Mouse (Mus musculus): ENCODE measurements around the gene Acbd5. TPM values are rescaled to one million over a fixed set of nuclear protein-coding genes. Genes with fewer than 3 reads are reported as not detected.

Acbd5 gene
- polyA plus RNA-seq, 1 experiment from 2014 or later = 32.5 TPM

DNA sequence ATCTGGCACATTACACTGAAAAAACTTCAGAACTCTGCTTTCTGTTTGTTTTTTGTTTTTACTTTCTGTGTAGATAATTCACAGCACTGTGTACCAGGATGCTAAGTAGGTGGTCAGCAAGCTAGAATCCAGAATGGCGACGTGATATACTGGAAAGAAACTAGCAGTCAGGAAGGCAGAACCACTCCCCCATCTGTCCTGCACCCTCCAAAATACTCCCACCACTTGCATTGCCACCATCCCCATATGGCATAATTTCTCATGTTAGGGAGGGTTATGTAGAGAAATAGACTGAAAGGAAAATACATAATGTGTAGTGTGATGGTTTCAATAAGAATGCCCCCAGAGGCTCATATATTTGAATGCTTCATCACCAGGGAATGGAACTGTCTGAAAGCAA is 16.1 kb upstream of the Acbd5 start:
- no peak overlapping the region for H3K27ac ChIP-seq (ENCODE audit: low read length)
- no peak overlapping the region for H3K4me2 ChIP-seq (ENCODE audit: low read depth, low read length)
- WGBS = 81% methylated on average over 2 of the region's 2 CpGs
- H3K9ac ChIP-seq (ENCODE audit: low read depth, low read length) = no peak overlapping the region
- H3K36me3 ChIP-seq (ENCODE audit: control insufficient read depth, insufficient read depth, low read length) = no peaks in the 10 kb centered on the region
- H3K4me1 ChIP-seq (ENCODE audit: control insufficient read depth, insufficient read depth, low read length) = no peaks in the 10 kb centered on the region
- H3K9me3 ChIP-seq (ENCODE audit: control insufficient read depth, low read length) = no peaks in the 10 kb centered on the region
- no peaks in the 10 kb centered on the region for H3K27me3 ChIP-seq (replicated peaks; ENCODE audit: control insufficient read depth, insufficient read depth, low read length)
- H3K4me3 ChIP-seq (ENCODE audit: low read length) = no peak overlapping the region
- ATAC-seq = no peak

- Histone ChIP-seq H3K27ac (ENCODE audit: low read length) (no peak overlapping the region), H3K4me2 (ENCODE audit: low read depth, low read length) (no peak overlapping the region), H3K9me3 (ENCODE audit: control insufficient read depth, low read length) (no peaks in the 10 kb centered on the region), H3K9ac (ENCODE audit: low read depth, low read length) (no peak overlapping the region), H3K36me3 (ENCODE audit: control insufficient read depth, insufficient read depth, low read length) (no peaks in the 10 kb centered on the region), H3K4me1 (ENCODE audit: control insufficient read depth, insufficient read depth, low read length) (no peaks in the 10 kb centered on the region), H3K4me3 (ENCODE audit: low read length) (no peak overlapping the region), H3K27me3 (replicated peaks; ENCODE audit: control insufficient read depth, insufficient read depth, low read length) (no peaks in the 10 kb centered on the region)
- ATAC-seq = no peak
- 70% methylated on average over 6 of the region's 6 CpGs for WGBS
Observed at GRCm38 (mm10) chr2:23052523-23052922, 15.4 kb upstream of the Acbd5 start.

DNA sequence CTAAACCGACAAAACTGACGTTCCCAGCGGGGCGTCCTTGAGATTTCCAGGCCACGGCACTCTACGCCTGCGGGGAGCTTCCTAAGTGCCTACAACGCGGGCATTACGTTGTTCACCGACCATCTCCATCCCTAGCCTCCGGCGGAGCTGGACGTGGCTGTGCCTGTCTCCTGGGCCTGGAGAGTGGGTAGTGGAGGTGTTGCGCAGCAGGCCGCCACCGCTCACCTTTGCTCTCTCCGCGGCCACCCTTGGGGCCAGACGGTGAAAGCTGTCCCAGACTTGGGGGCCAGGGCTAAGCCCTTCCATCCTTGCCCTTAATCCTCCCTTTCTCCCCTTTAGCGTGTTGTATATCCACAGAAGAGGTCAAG is 387 bp downstream of the Acbd5 start:
- Histone ChIP-seq H3K4me3 (ENCODE audit: low read length) (peak overlapping the region; percentile 61), H3K9ac (ENCODE audit: low read depth, low read length) (peak overlapping the region; percentile 86), H3K9me3 (ENCODE audit: control insufficient read depth, low read length) (no peaks in the 10 kb centered on the region), H3K36me3 (ENCODE audit: control insufficient read depth, insufficient read depth, low read length) (no peaks in the 10 kb centered on the region), H3K27me3 (replicated peaks; ENCODE audit: control insufficient read depth, insufficient read depth, low read length) (no peaks in the 10 kb centered on the region), H3K27ac (ENCODE audit: low read length) (peak overlapping the region; percentile 94), H3K4me2 (ENCODE audit: low read depth, low read length) (peak overlapping the region; percentile 84), H3K4me1 (ENCODE audit: control insufficient read depth, insufficient read depth, low read length) (no peaks in the 10 kb centered on the region)
- under 1% methylated on average over 21 of the region's 21 CpGs for WGBS
- peak; percentile 76 for ATAC-seq

GRCm38 (mm10) chr2:23068894-23069744 is 1.2 kb downstream of the Acbd5 start:
- Histone ChIP-seq H3K4me1 (ENCODE audit: control insufficient read depth, insufficient read depth, low read length) (no peaks in the 10 kb centered on the region), H3K9me3 (ENCODE audit: control insufficient read depth, low read length) (no peaks in the 10 kb centered on the region), H3K27me3 (replicated peaks; ENCODE audit: control insufficient read depth, insufficient read depth, low read length) (no peaks in the 10 kb centered on the region), H3K4me2 (ENCODE audit: low read depth, low read length) (peak overlapping the region; percentile 84), H3K36me3 (ENCODE audit: control insufficient read depth, insufficient read depth, low read length) (no peaks in the 10 kb centered on the region), H3K27ac (ENCODE audit: low read length) (peak overlapping the region; percentile 94), H3K4me3 (ENCODE audit: low read length) (peak overlapping the region; percentile 61), H3K9ac (ENCODE audit: low read depth, low read length) (peak overlapping the region; percentile 86)
- ATAC-seq = peak; percentile 92
- under 1% methylated on average over 50 of the region's 50 CpGs for WGBS

- Histone ChIP-seq H3K27ac (ENCODE audit: low read length) (no peak overlapping the region), H3K9me3 (ENCODE audit: control insufficient read depth, low read length) (no peaks in the 10 kb centered on the region), H3K4me1 (ENCODE audit: control insufficient read depth, insufficient read depth, low read length) (no peaks in the 10 kb centered on the region), H3K4me2 (ENCODE audit: low read depth, low read length) (no peak overlapping the region), H3K36me3 (ENCODE audit: control insufficient read depth, insufficient read depth, low read length) (no peaks in the 10 kb centered on the region), H3K9ac (ENCODE audit: low read depth, low read length) (no peak overlapping the region), H3K27me3 (replicated peaks; ENCODE audit: control insufficient read depth, insufficient read depth, low read length) (no peaks in the 10 kb centered on the region), H3K4me3 (ENCODE audit: low read length) (no peak overlapping the region)
- ATAC-seq = no peak
- 89% methylated on average over 2 of the region's 2 CpGs for WGBS
Observed at GRCm38 (mm10) chr2:23070491-23070890, 2.5 kb downstream of the Acbd5 start.

GRCm38 (mm10) chr2:23071406-23071805 is 3.4 kb downstream of the Acbd5 start:
- Histone ChIP-seq H3K9ac (ENCODE audit: low read depth, low read length) (no peak overlapping the region), H3K36me3 (ENCODE audit: control insufficient read depth, insufficient read depth, low read length) (no peaks in the 10 kb centered on the region), H3K4me1 (ENCODE audit: control insufficient read depth, insufficient read depth, low read length) (no peaks in the 10 kb centered on the region), H3K4me2 (ENCODE audit: low read depth, low read length) (no peak overlapping the region), H3K4me3 (ENCODE audit: low read length) (no peak overlapping the region), H3K27ac (ENCODE audit: low read length) (no peak overlapping the region), H3K9me3 (ENCODE audit: control insufficient read depth, low read length) (no peaks in the 10 kb centered on the region), H3K27me3 (replicated peaks; ENCODE audit: control insufficient read depth, insufficient read depth, low read length) (no peaks in the 10 kb centered on the region)
- 70% methylated on average over 1 of the region's 1 CpGs for WGBS
- ATAC-seq = no peak

DNA sequence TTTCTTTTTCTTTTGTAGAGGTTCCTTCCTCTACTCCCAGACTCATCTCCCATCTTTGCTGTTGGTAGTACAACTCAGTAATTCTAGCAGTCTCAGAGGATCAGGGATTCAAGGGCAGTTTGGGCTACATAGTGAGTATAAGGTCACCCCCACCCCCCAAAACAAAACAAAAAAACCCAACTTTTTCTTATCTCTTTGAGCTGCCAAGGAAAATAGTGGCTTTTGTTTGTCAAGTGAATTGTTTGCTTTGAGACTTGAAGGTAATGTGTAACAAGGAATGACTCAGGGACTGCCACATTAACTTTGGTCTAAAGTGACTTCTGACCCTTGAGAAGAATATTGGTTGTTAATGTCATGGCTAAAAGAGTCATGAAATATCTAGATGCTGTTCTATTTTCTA is 7.9 kb downstream of the Acbd5 start:
- no peaks in the 10 kb centered on the region for H3K4me1 ChIP-seq (ENCODE audit: control insufficient read depth, insufficient read depth, low read length)
- H3K9me3 ChIP-seq (ENCODE audit: control insufficient read depth, low read length) = no peaks in the 10 kb centered on the region
- H3K9ac ChIP-seq (ENCODE audit: low read depth, low read length) = no peak overlapping the region
- H3K36me3 ChIP-seq (ENCODE audit: control insufficient read depth, insufficient read depth, low read length) = peaks cover 6% of the 10 kb centered on the region; the same call in 1 of the 2 replicates
- ATAC-seq = no peak
- H3K27ac ChIP-seq (ENCODE audit: low read length) = no peak overlapping the region
- no peak overlapping the region for H3K4me3 ChIP-seq (ENCODE audit: low read length)
- no peaks in the 10 kb centered on the region for H3K27me3 ChIP-seq (replicated peaks; ENCODE audit: control insufficient read depth, insufficient read depth, low read length)
- H3K4me2 ChIP-seq (ENCODE audit: low read depth, low read length) = no peak overlapping the region

GRCm38 (mm10) chr2:23076783-23077182 is 8.8 kb downstream of the Acbd5 start:
- H3K27ac ChIP-seq (ENCODE audit: low read length) = no peak overlapping the region
- no peak overlapping the region for H3K4me2 ChIP-seq (ENCODE audit: low read depth, low read length)
- H3K9me3 ChIP-seq (ENCODE audit: control insufficient read depth, low read length) = no peaks in the 10 kb centered on the region
- H3K4me3 ChIP-seq (ENCODE audit: low read length) = no peak overlapping the region
- no peaks in the 10 kb centered on the region for H3K4me1 ChIP-seq (ENCODE audit: control insufficient read depth, insufficient read depth, low read length)
- no peak for ATAC-seq
- peaks cover 6% of the 10 kb centered on the region; the same call in 1 of the 2 replicates for H3K36me3 ChIP-seq (ENCODE audit: control insufficient read depth, insufficient read depth, low read length)
- H3K27me3 ChIP-seq (replicated peaks; ENCODE audit: control insufficient read depth, insufficient read depth, low read length) = no peaks in the 10 kb centered on the region
- H3K9ac ChIP-seq (ENCODE audit: low read depth, low read length) = no peak overlapping the region

DNA sequence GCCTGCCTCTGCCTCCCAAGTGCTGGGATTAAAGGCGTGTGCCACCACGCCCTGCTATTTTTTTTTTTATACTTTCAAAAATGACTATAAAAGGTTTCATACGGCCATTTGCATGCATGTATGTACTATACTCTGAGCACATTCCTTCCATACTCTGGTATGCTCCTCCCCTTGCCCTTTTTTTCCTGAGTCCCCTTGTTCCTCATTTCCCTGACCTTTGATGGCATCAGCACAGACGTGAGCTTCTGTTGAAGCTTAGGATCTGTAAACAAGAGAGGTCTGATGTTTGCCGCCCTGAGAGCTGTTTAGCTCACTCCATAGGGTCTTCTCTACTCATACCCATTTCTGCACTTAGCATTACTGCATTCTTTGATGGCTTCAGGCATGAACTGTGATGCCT is 9.7 kb downstream of the Acbd5 start:
- H3K9ac ChIP-seq (ENCODE audit: low read depth, low read length) = no peak overlapping the region
- H3K4me1 ChIP-seq (ENCODE audit: control insufficient read depth, insufficient read depth, low read length) = no peaks in the 10 kb centered on the region
- no peak overlapping the region for H3K4me2 ChIP-seq (ENCODE audit: low read depth, low read length)
- no peaks in the 10 kb centered on the region for H3K9me3 ChIP-seq (ENCODE audit: control insufficient read depth, low read length)
- no peaks in the 10 kb centered on the region for H3K27me3 ChIP-seq (replicated peaks; ENCODE audit: control insufficient read depth, insufficient read depth, low read length)
- no peak overlapping the region for H3K4me3 ChIP-seq (ENCODE audit: low read length)
- H3K36me3 ChIP-seq (ENCODE audit: control insufficient read depth, insufficient read depth, low read length) = peaks cover 6% of the 10 kb centered on the region; the same call in 1 of the 2 replicates
- no peak overlapping the region for H3K27ac ChIP-seq (ENCODE audit: low read length)
- no peak for ATAC-seq
- 88% methylated on average over 5 of the region's 5 CpGs for WGBS

DNA sequence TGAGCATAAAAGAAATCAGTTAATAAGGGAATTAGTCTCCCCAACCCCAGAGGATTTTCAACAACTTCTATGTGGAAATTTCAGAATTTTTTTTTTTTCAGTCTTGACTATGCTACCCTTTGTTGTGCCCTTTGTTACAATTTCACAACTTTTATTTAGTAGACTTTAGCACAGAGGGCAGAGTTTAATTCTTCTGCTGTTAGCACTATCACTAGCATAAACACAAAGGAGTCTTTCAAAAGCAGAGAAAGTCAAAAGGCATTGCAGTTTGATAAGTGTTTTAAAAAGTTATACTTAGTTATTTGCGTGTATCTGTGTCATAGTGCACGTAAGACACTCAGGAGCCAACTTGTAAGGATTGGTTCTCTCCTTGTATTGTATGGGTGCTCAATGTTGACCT is 10.6 kb downstream of the Acbd5 start:
- Histone ChIP-seq H3K9ac (ENCODE audit: low read depth, low read length) (no peak overlapping the region), H3K9me3 (ENCODE audit: control insufficient read depth, low read length) (no peaks in the 10 kb centered on the region), H3K27ac (ENCODE audit: low read length) (no peak overlapping the region), H3K4me3 (ENCODE audit: low read length) (no peak overlapping the region), H3K4me2 (ENCODE audit: low read depth, low read length) (no peak overlapping the region), H3K36me3 (ENCODE audit: control insufficient read depth, insufficient read depth, low read length) (peaks cover 6% of the 10 kb centered on the region; the same call in 1 of the 2 replicates), H3K27me3 (replicated peaks; ENCODE audit: control insufficient read depth, insufficient read depth, low read length) (no peaks in the 10 kb centered on the region), H3K4me1 (ENCODE audit: control insufficient read depth, insufficient read depth, low read length) (no peaks in the 10 kb centered on the region)
- no peak for ATAC-seq
- 89% methylated on average over 2 of the region's 2 CpGs for WGBS

Measured in intestine, embryonic 16.5 days (tissue).